Mouse (Mus musculus) liver, postnatal 0 days (tissue): ENCODE results near the gene Rnf24. TPM values are rescaled to one million over a fixed set of nuclear protein-coding genes. Genes with fewer than 3 reads are reported as not detected.

Experiments
- ATAC-seq: fragments of 200-750 bp; cut with Nextera tagmentation; 2 replicates; pipeline ENCODE4 v1.8.0; 2017; ENCODE audit warnings: mild to moderate bottlenecking, moderate library complexity
- DNase-seq: peaks from one replicate; pipeline ENCODE4 v3.0.0-alpha.2; 2016
- H3K27ac ChIP-seq: fragments of 300-500 bp; sonication (generic); 2 replicates; pipeline ENCODE4 v1.5.1; 2014; ENCODE audit warnings: antibody characterized with exemption, moderate library complexity, mild to moderate bottlenecking, low read depth
- H3K27me3 ChIP-seq: fragments of 300-500 bp; sonication (generic); 2 replicates; pipeline ENCODE4 v1.6.1; 2014; ENCODE audit warnings: low read length, control low read depth, mixed read lengths; ENCODE audit not compliant: insufficient read depth
- H3K36me3 ChIP-seq: fragments of 300-500 bp; sonication (generic); replicated peaks from 2 replicates; pipeline ENCODE4 v1.6.1; 2014; ENCODE audit warnings: mild to moderate bottlenecking, control low read depth, low read length, moderate library complexity, mixed read lengths; ENCODE audit not compliant: insufficient read depth
- H3K4me1 ChIP-seq: fragments of 300-500 bp; sonication (generic); 2 replicates; pipeline ENCODE4 v1.6.1; 2014; ENCODE audit warnings: antibody characterized with exemption, mild to moderate bottlenecking, control low read depth; ENCODE audit not compliant: insufficient read depth
- H3K4me2 ChIP-seq: fragments of 300-500 bp; sonication (generic); 2 replicates; pipeline ENCODE4 v1.6.1; 2014; ENCODE audit warnings: low read depth, mild to moderate bottlenecking, low read length, moderate library complexity, mixed read lengths
- H3K4me3 ChIP-seq: fragments of 300-500 bp; sonication (generic); 2 replicates; pipeline ENCODE4 v1.5.1; 2014; ENCODE audit warnings: low read depth, low read length
- H3K9ac ChIP-seq: fragments of 300-500 bp; sonication (generic); replicated peaks from 2 replicates; pipeline ENCODE4 v1.6.1; 2014; ENCODE audit warnings: mild to moderate bottlenecking, moderate library complexity
- H3K9me3 ChIP-seq: fragments of 300-500 bp; sonication (generic); 2 replicates; pipeline ENCODE4 v1.6.1; 2016; ENCODE audit warnings: mild to moderate bottlenecking, control low read depth, low read length, mixed read lengths
- CTCF ChIP-seq: sonication (generic); IDR thresholded peaks from 2 replicates; pipeline ENCODE4 v1.5.1; 2016; ENCODE audit warnings: antibody characterized with exemption, low read depth
- EP300 ChIP-seq: IDR thresholded peaks from 2 replicates; pipeline ENCODE4 v1.6.1; 2016; ENCODE audit warnings: antibody characterized with exemption, low read depth, mild to moderate bottlenecking
- WGBS: fragments of 180-500 bp; shearing (Covaris S2); extraction: QIAGEN DNeasy Blood & Tissue Kit; methylation state at CpG from one replicate; pipeline ENCODE4 v1.1.7; 2014; ENCODE audit not compliant: insufficient replicate concordance; 5-methylcytosine and 5-hydroxymethylcytosine counted together
- polyA plus RNA-seq: library from polyadenylated mRNA; unstranded; fragments of >200 nt; fragmentation: Nextera tagmentation; extraction: Ambion mirVana; gene quantifications from 2 replicates; pipeline ENCODE4 v1.2.1, GENCODE M21; 2015

Rnf24 gene
- polyA plus RNA-seq: 0.50 and 0.94 TPM in 2 replicates

DNA sequence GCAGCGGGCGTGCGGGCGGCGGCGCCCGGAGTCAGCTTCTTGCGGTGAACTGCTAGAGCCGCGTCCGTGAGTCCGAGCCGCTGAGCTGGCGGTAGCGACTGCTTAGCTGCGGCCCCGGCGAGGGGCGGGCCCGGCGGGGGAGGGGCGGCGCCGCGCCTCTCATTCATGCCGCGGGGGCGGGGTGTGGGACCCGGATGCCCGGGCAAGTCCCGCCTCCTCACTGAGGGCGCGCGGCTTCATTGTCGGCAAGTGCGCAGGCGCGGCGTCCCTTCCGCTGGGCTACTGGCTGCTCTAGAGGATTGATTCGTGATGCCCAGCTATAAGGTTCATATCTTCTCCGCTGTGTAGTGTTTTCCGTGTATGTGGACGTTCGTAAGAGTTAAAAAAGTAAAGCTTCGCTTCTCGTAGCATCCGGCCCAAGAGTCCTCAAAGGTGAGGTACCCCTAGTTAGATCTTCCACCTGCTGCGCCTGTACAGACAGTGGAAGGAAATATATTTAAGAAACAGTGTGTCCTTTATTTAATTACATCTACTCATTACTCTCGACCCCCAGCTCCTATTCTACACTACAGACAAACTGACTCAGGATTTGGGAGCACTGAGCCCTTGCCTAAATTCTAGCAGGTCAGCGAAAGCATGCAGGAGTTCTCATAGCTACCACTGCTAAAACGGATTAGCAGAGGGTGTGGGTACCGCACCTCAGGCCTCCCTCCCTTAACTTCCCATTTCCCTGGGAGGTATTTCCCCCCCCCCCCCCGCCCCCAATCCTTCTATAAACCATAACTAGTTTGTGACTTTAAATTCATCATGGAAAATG is at the start of gene Rnf24:
Gene Rnf24 (minus strand): TSS at position 146 of the 817 bp plus-strand sequence.
- Histone ChIP-seq H3K27me3 (no peaks in the 10 kb centered on the region), H3K4me2 (peak within 1 kb of the TSS; percentile 99), H3K9me3 (no peaks in the 10 kb centered on the region), H3K36me3 (no peaks in the 10 kb centered on the region), H3K4me1 (peaks cover 16% of the 10 kb centered on the region), H3K27ac (peak within 1 kb of the TSS; percentile 89), H3K9ac (peak within 1 kb of the TSS; percentile 88), H3K4me3 (peak within 1 kb of the TSS; percentile 95)
- TF ChIP-seq EP300 (no peak), CTCF (no peak)
- 6% methylated on average over 45 of the region's 54 CpGs for WGBS
- peak; percentile 98 for DNase-seq
- peak; percentile 97 for ATAC-seq

DNA sequence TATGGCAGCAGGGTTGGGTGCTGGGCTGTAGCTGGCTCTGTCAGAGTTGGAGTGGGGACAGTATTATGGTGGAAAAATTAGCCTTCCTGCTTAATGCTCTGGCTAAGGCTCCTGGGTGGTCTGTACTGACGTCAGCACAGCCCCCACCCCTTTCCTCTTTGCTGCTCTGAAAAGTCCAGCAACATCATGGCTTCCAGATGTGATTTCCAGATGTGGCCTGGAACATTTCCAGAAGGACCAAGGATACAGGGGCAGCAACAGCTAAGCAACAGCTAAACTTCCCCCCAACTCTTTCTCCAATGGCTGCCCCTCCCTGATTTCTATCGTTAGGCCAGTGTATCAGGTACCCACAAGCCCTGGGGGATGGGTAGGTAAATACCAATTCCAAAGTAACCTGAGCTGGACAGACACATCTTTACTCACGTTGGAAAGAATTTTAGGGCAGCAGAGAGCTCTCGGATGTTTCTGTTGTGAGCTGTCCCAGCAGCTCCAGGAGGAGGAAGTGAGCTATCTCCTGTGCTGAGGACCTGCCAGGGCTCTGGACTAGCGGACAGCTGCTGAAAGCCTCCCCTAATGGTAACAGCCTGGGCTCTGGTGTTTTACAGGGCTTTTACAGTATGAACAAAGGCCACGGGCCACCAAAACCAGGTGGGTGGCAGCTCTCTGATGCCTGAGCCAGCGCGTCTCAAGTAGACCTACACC is 49.3 kb upstream of the Rnf24 start:
- no peak for TF ChIP-seq EP300
- WGBS: 42% methylated on average over 8 of the region's 8 CpGs
- H3K36me3 ChIP-seq: no peaks in the 10 kb centered on the region
- DNase-seq (no peak), ATAC-seq (no peak)
- no peak overlapping the region for H3K4me2 ChIP-seq
- H3K27ac ChIP-seq: no peak overlapping the region
- no peaks in the 10 kb centered on the region for H3K9me3 ChIP-seq
- no peak overlapping the region for H3K4me3 ChIP-seq
- no peaks in the 10 kb centered on the region for H3K27me3 ChIP-seq
- H3K4me1 ChIP-seq: no peaks in the 10 kb centered on the region
- no peak overlapping the region for H3K9ac ChIP-seq

DNA sequence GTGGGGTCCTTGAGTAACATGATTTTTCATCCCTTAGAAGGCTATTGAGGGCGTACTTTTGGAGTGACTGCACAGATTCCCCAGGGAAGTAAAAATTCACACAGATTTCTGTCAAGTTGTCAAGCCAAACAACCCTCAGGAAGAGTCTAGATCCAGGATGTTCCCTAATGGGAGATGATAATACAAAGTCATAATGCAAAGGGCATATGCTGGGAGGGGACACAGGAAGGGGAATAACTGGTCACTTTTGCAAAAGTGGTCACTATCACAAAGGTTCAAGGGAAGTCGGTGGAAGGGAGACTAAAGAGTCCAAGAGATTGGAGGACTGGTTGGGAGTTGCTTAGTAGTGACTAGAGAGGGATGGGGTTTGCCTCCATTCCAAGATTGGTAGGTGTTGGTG is 48.2 kb upstream of the Rnf24 start:
- Histone ChIP-seq H3K9me3 (no peaks in the 10 kb centered on the region), H3K36me3 (no peaks in the 10 kb centered on the region), H3K4me2 (no peak overlapping the region), H3K9ac (no peak overlapping the region), H3K4me1 (no peaks in the 10 kb centered on the region), H3K4me3 (no peak overlapping the region), H3K27me3 (no peaks in the 10 kb centered on the region), H3K27ac (no peak overlapping the region)
- TF ChIP-seq CTCF (no peak), EP300 (no peak)
- 68% methylated on average over 2 of the region's 2 CpGs for WGBS
- no peak for ATAC-seq
- DNase-seq: no peak

DNA sequence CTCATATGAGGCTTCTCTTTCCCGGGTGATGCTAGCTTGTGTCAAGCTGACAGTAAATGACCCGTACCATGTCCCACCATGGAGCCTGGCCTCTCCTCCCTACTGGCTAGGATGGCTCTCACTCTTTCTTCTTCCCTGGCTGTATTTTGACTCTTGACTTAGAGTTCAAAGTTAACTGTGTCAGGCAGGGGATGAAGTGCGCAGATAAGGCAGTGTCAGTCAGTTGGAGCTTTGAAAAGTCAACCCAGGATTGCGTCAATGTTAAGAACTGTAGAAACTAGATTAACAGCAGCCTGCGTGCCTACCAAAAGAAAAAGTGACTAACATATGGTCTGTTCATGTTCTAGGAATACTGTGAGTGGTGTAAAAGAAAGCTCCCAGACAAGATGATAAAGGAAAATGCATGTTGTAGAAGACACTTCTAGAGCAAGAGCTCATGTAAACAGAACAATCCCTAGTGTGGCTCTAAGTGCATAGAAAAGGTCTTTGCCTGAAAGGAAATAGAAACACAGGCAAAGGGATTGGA is 44.7 kb upstream of the Rnf24 start:
- H3K27ac ChIP-seq: no peak overlapping the region
- no peak overlapping the region for H3K4me2 ChIP-seq

DNA sequence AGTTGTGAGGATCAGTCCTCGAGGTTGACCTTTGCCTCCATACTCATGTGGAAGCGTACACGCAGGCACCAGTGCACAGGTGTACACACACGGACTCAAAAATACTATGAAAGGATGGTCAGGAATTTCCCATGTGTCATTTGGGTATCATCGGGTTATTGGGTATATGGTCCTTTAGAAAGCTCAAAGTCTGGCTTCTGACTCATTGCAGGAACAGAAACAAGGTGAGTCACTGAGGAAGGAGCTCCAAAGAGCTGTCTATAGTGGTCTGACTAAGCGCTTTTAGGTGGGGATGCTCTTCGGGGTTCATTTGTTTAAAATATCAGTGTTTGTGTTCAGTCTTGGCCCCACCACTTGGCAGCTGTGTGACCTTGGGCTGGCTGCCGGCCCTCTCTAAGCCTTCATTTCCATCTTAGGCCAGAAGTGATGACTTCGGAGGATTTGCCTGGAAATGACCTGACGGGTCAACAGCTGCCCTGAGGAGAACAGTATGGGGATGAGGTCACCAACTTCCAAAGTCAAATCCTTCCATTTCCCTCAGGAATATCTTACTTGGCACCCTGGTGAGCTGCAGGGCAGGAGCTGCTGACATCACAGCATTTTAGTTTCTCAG is 33.8 kb upstream of the Rnf24 start:
- no peaks in the 10 kb centered on the region for H3K4me1 ChIP-seq
- H3K27ac ChIP-seq: no peak overlapping the region
- TF ChIP-seq CTCF (no peak), EP300 (no peak)
- DNase-seq (no peak), ATAC-seq (no peak)
- H3K9ac ChIP-seq: no peak overlapping the region
- no peak overlapping the region for H3K4me2 ChIP-seq
- no peaks in the 10 kb centered on the region for H3K27me3 ChIP-seq
- no peak overlapping the region for H3K4me3 ChIP-seq
- WGBS: 74% methylated on average over 10 of the region's 10 CpGs
- H3K9me3 ChIP-seq: no peaks in the 10 kb centered on the region
- no peaks in the 10 kb centered on the region for H3K36me3 ChIP-seq

More for the DNA sequence above, 44.7 kb upstream of the Rnf24 start:
- DNase-seq (no peak), ATAC-seq (peak; percentile 33; the same call in 1 of the 2 replicates)
- no peak for TF ChIP-seq EP300
- TF ChIP-seq CTCF: no peak
- H3K27me3 ChIP-seq: no peaks in the 10 kb centered on the region
- H3K4me1 ChIP-seq: no peaks in the 10 kb centered on the region
- 57% methylated on average over 5 of the region's 5 CpGs for WGBS
- H3K9ac ChIP-seq: no peak overlapping the region
- no peak overlapping the region for H3K4me3 ChIP-seq
- H3K36me3 ChIP-seq: no peaks in the 10 kb centered on the region
- no peaks in the 10 kb centered on the region for H3K9me3 ChIP-seq

DNA sequence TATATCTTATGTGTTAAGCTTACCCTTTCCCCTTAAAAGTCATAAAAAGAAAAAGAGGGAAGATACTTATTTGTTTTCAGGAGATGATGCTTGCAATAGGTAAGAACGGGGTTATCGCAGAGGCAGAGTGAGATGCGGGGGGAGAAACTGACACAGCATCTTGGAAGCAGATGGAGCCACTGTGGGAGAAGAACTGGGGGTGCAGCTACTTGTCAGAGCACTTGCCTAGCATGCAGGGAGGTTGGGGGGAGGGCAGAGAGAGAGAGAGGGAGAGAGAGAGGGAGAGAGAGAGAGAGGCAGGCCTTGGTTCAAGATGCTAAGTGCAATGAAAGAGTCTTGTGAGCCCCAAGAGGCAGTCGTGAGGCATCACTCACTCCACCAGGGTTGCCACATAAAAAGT is 32.5 kb upstream of the Rnf24 start:
- H3K4me2 ChIP-seq: no peak overlapping the region
- no peak overlapping the region for H3K4me3 ChIP-seq
- TF ChIP-seq CTCF (no peak), EP300 (no peak)
- H3K9me3 ChIP-seq: no peaks in the 10 kb centered on the region
- H3K4me1 ChIP-seq: no peaks in the 10 kb centered on the region
- no peak for ATAC-seq
- no peak overlapping the region for H3K27ac ChIP-seq
- H3K36me3 ChIP-seq: no peaks in the 10 kb centered on the region
- 81% methylated on average over 4 of the region's 4 CpGs for WGBS
- H3K9ac ChIP-seq: no peak overlapping the region
- H3K27me3 ChIP-seq: no peaks in the 10 kb centered on the region
- DNase-seq: no peak
